Mouse (Mus musculus) lung, postnatal 25 days (tissue): ENCODE results near the gene Prkrip1.
A peak's percentile ranks its signal among the peaks of the same experiment; 100 is the strongest.
"Not testable (repeated sequence)": the region's sequence is repeated elsewhere in the genome, so short reads cannot be mapped to it uniquely, and the experiment has no call there.

ENCODE experiments used
- DNase-seq: peaks from one replicate; pipeline ENCODE4 v3.0.0; 2022; ENCODE audit warnings: low spot score

Prkrip1 gene

GRCm38 (mm10) chr5:136211341-136212102 is 12.8 kb upstream of the Prkrip1 start:
- not testable (repeated sequence) for DNase-seq

DNA sequence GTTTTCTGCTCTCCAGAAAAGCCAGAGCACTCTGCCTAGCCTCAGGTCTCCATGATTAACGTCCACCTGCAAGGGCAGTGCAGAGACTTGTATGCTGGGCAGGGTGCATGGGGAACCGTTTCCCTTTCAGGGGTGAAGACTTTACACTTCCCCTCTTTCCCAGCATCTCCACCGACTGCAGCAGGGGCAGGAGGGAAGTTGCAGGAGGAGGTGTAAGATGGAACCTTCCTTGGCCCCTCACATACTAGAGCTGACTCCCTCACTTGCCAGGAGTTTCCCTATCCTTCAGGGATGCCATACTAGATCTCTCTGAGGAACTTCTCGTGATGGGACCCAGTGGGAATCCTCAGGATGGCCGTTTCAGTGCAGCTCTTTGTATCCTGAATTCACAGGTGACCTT is 11.8 kb upstream of the Prkrip1 start:
- no peak for DNase-seq

DNA sequence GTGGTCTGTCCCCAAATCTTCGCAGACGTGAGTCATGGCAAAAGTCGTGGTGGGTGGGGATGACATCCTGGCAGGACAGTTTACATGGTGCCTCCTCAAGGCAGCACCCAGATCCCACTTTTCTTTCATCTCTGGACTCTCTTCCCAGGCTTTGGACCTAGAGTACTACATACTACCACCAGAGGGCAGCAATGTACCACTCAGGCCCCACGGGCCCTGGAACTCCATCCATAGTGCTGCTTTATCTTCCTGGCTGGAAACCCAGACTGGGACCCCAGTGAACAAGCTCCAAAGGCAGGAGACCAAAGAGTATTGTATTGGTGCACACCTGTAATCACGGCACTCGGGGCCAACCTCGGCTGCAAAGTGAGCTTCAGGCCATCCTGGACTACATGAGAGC is 3.1 kb upstream of the Prkrip1 start:
- DNase-seq = peak; percentile 70

GRCm38 (mm10) chr5:136199526-136199925 is 763 bp upstream of the Prkrip1 start:
- no peak for DNase-seq

GRCm38 (mm10) chr5:136191870-136192269 is 6.9 kb downstream of the Prkrip1 start:
- no peak for DNase-seq

DNA sequence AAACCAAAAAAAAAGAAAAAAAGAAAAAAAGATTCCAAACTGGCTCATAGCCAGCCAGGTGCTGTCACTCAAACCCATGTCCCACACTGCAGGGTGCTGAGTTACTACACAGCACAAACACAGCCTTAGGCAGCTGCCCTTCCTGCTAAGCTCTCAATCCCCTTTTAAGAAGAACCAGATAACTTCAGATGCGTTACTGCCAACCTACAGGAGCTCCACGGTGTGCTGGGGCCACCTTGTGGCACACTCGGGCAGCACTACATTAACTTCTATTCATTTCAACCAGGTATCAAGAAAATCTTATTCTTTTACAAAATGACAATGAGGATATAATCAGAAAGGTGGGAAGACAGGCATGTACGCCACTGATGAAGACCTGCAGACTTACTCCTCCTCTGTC is 12.0 kb downstream of the Prkrip1 start:
- DNase-seq = peak; percentile 71

- DNase-seq = no peak
Measured at GRCm38 (mm10) chr5:136183766-136184165, 15.0 kb downstream of the Prkrip1 start.

DNA sequence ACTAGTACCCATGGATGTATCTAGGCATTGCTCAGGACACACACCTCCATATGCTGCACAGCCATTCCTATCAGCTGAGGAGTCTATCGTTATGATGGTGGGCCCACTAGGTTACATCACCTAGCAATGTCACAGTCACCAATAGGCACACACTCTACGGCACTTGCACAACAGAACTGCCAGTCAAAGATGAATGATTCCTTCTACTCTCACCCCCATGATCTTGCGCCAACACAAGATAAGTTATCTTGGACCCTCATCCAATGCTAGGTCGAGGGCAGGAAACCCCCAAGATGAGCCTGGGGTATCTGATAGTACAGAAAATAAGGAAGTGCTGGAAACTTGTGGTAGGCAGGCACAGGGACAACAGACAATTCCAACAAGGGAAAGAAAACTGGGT is 15.9 kb downstream of the Prkrip1 start:
- DNase-seq = no peak

- no peak for DNase-seq
Measured at GRCm38 (mm10) chr5:136182049-136182448, 16.7 kb downstream of the Prkrip1 start.

DNA sequence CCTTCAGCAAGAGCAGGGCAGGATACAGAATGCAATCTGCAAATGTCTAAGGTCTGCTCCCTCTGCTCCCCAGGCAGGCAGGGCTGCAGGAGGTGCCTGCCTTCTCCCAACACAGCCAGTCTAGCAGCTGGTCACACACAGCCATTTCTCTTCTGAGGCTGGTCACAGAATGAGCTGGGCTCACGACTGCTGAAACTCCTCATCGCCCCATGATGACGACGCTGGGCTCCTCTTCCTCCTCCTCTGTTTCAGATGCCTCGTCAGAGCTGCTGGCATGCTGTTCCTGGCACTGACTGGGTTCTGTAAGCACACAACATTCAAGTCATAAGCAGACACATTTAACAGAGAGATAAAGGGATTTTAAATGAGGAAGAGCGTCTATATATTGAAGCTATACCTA is 17.6 kb downstream of the Prkrip1 start:
- DNase-seq = no peak

GRCm38 (mm10) chr5:136179594-136179993 is 19.2 kb downstream of the Prkrip1 start:
- no peak for DNase-seq

DNA sequence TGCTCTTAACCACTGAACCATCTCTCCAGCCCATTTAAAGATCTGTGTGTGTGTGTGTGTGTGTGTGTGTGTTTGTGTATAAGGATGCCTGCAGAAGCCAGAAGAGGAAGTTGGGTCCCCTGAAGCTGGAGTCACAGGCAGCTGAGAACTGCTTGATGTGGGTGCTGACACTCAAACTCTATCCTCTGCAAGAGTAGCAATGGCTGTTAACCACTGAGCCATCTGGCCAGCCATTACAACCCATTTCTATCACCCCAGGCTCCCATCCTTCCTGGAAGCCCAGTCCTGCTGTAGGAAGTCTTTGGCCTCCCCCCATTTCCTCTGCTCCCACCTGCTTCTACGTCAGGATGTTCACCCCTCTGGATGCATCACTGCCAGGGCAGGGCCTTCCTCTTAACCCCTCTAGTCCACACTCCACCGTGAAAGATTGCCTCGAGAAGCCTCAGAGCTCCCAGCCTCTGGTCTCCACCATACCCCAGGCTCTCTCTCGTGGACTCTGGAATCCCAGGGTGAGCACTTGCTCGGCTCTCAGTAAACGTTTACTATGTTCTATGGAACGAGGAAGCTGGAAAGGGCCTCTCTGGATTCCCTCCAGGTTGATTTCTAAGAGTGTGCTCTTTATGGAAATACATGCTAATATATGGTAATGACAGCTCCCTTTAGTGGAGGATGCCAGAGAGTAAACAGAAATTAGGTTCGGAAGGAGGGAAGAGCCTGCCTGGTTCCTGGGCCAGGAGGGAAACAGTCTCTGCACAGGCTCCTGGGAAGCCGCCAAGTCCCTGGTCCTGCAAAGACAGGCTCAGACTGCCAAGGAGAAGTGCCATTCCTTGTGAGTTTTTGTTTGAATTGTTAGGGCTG is 24.9 kb downstream of the Prkrip1 start:
- DNase-seq = peak; percentile 93

DNA sequence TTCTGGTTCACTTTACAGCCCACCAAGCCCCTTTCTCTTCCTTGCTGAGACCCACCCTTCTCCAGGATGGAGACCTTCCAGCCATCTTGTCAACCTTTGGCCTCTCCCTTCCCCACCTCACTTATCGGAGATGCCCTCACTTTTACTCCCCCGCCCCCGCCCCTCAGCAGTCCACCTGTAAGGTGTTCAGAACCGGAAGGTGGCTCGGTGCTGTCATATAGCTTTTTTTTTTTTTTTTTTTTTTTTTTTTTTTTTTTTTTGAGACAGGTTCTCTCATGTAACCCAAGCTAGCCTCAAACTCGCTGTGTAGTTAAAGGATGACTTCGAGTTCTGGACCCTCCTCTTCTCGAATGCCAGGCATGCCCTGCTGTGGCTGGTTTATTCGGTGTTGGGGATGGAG is 25.8 kb downstream of the Prkrip1 start:
- no peak for DNase-seq

- DNase-seq = peak; percentile 39
Measured at GRCm38 (mm10) chr5:136171363-136172341, 27.1 kb downstream of the Prkrip1 start.

- DNase-seq = peak; percentile 86
Measured at GRCm38 (mm10) chr5:136170512-136171362, 28.0 kb downstream of the Prkrip1 start, which contains the start of gene Orai2. TSS of gene Orai2 (minus strand) at chr5:136170713.

DNA sequence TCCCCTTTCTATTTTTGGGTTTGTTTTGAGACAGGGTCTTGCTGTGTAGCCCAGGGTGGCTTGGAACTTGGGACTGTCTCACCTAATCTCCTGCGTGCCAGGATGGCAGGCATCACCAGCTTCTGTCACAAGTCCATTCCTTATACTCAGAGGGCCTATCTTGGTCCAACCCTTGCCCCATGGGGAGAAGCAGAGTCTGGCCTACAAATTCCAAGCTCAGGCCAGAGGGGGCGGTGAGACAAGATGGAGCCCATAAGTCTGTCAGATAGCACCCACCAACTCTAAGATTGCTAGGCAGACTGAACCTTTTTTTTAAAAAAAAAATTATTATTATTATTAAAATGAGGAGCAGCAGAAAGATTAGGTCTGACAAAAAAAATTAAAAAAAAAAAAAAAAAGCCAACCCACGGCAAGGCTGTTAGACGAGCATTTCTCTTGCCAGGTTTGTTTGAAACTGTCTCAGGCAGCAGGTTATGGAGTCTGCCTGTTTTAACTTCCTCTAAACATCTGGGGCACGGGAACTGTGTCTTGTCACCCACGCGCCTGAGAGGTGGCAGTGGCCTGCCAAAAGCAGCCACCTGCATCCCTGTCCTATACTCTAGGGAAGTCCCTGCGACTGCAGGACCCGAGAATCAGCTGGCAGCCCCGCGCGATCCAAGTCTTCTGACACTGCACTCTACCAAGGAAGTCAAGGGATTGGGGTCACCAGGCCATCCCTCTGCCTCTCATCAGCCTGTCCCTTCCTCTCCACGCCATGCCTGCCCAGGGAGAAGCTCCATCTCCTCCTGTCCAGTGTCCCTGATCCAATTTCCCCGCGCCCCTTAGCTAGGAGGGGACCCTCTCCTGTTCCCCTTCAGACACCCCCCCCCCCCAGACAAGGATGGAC is 28.9 kb downstream of the Prkrip1 start:
- DNase-seq = peak; percentile 53

GRCm38 (mm10) chr5:136168071-136168470 is 30.7 kb downstream of the Prkrip1 start:
- DNase-seq = no peak

DNA sequence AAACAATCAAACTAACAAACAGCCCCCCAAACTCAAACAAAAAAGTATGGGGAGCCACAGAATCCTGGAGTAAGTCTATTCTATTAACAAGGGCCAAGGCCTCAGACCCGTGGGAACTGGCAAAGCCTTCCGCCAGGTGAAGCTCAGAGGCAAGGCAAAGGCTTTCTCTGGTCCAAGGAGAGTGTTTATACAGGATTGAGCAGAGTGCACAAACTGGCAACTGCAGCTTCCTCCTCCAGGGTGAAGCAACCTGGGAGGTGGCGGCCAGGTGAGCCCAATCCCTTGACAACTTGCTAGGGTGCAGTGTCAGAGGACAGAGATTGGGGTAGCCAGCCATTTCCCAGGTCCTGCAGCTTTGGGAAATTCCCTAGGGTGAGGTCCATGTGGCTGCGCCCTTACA is 31.5 kb downstream of the Prkrip1 start:
- peak; percentile 39 for DNase-seq

DNA sequence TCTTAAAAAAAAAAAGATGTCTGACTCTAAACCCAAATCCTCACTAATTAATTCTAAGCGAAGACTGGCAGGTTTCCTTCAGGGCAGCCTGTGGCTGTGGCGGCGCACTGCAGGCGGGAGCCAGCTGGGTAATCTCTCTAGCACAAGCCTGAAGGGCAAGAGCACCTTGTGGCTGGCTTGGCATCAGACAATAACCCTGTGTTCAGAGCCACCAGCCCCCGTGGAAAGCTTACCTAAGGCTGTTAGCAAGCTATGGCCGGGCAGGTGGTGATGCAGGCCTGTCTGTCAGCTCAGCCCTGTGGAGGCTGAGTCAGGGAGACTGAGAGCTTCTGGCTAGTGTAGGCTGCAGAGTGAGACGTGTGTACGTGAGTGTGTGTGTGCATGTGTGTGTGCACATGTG is 33.5 kb downstream of the Prkrip1 start:
- DNase-seq = no peak
